Mouse (Mus musculus): ENCODE data around the gene Grhl3. TPM values are rescaled to one million over a fixed set of nuclear protein-coding genes. Genes with fewer than 3 reads are reported as not detected.

Gene Grhl3
- polyA plus RNA-seq, 1 experiment, result 0.28 TPM

DNA sequence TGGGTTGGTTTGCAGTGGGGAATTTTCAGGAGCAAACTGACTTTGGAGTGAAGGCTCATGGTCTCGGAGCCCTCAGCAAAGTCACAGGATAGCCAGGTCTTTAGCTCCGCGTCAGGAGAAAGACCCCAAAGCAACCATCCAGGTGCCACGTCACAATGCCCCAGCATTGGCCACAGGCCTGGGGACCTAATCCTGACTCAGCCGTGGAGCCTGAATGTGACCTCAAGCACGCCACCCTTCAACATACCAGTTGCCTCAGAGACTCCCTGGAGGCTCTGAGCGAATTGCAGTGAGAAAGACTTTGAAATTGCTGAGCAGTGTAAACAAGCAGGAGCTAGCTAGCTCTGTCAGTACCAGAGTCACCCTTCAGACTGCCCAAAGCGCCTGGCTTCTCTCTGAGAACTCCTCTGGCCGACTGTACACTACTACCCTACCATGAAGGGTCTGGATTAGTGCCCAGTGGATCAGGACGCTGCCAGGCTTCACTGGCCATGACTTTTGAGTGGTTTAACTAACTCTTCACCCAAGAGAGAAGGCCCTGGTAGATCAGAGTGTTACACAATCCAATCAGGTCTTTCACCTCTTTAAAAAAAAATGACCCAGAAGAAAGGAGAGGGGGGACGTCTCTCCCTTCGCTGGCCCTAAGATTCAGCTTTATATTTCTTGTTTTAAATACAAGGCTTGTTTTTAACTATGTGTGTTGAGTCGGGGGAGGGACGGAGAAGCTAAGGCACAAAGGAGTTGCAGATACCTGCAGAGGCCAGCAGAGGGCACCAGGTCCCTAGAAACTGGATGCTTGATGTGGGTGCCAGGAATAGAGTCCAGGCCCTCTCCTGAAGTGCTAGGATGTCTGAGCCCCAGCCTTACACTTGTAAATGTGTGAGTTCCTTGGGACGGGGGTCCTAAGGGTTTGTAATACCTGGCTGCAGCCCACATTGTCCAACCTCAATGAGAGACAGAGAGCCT, 56.8 kb downstream of the Grhl3 start:
- Histone ChIP-seq H3K27me3 (replicated peaks; ENCODE audit: control insufficient read depth, insufficient read depth, low read length) (no peaks in the 10 kb centered on the region), H3K4me1 (ENCODE audit: control insufficient read depth, insufficient read depth, low read length) (no peaks in the 10 kb centered on the region; the same call in 1 of the 2 replicates), H3K4me3 (ENCODE audit: insufficient read depth, low read depth, low read length) (no peak overlapping the region), H3K36me3 (ENCODE audit: control insufficient read depth, insufficient read depth, low read length) (no peaks in the 10 kb centered on the region), H3K27ac (ENCODE audit: insufficient read depth, low read depth, low read length) (peak overlapping the region; percentile 1; the same call in 1 of the 2 replicates)
- 41% methylated on average over 15 of the region's 15 CpGs for WGBS
- peak; percentile 89 for DNase-seq
- TF ChIP-seq CTCF (conservative IDR thresholded peaks at IDR 0.05; ENCODE audit: insufficient read depth, insufficient read length, low read depth, low read length), result peak; percentile 83
- TF ChIP-seq POLR2A (IDR thresholded peaks at IDR 0.05; ENCODE audit: low read depth, low read length), result no peak

- TF ChIP-seq POLR2A (IDR thresholded peaks at IDR 0.05; ENCODE audit: low read depth, low read length) (no peak), CTCF (conservative IDR thresholded peaks at IDR 0.05; ENCODE audit: insufficient read depth, insufficient read length, low read depth, low read length) (no peak)
- H3K27ac ChIP-seq (ENCODE audit: insufficient read depth, low read depth, low read length), result no peak overlapping the region
- DNase-seq, result no peak
- 75% methylated on average over 14 of the region's 14 CpGs for WGBS
- H3K4me1 ChIP-seq (ENCODE audit: control insufficient read depth, insufficient read depth, low read length), result no peaks in the 10 kb centered on the region; the same call in 1 of the 2 replicates
- H3K27me3 ChIP-seq (replicated peaks; ENCODE audit: control insufficient read depth, insufficient read depth, low read length), result no peaks in the 10 kb centered on the region
- H3K4me3 ChIP-seq (ENCODE audit: insufficient read depth, low read depth, low read length), result no peak overlapping the region
- H3K36me3 ChIP-seq (ENCODE audit: control insufficient read depth, insufficient read depth, low read length), result no peaks in the 10 kb centered on the region
These were observed 58.5 kb downstream of the Grhl3 start for GRCm38 (mm10) chr4:135514925-135515324.

GRCm38 (mm10) chr4:135513865-135514264, 59.6 kb downstream of the Grhl3 start:
- TF ChIP-seq CTCF (conservative IDR thresholded peaks at IDR 0.05; ENCODE audit: insufficient read depth, insufficient read length, low read depth, low read length) (no peak), POLR2A (IDR thresholded peaks at IDR 0.05; ENCODE audit: low read depth, low read length) (no peak)
- peak; percentile 60 for DNase-seq
- H3K27me3 ChIP-seq (replicated peaks; ENCODE audit: control insufficient read depth, insufficient read depth, low read length), result no peaks in the 10 kb centered on the region

DNA sequence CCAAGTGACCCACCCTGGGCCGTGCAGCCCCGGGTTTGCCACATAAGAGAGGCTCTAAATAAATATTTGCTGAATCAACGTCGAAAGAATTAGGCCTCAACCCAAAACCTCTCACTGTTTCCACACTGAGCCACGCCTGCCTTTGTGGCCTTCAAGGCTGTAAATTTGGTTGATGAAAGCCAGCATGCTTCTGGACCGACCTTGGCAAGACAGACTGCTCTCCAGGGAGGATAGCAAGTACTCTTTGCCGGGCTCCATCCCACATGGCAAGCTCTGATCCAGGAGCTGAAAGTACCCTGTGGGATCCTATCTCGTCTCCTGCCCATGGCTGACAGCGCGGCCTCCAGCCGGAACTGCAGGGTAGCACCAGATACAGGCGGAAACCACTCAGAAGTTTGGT, 63.9 kb downstream of the Grhl3 start:
- H3K4me1 ChIP-seq (ENCODE audit: control insufficient read depth, insufficient read depth, low read length), result peaks cover 7% of the 10 kb centered on the region; the same call in 1 of the 2 replicates
- TF ChIP-seq CTCF (conservative IDR thresholded peaks at IDR 0.05; ENCODE audit: insufficient read depth, insufficient read length, low read depth, low read length) (no peak), POLR2A (IDR thresholded peaks at IDR 0.05; ENCODE audit: low read depth, low read length) (no peak)
- H3K27ac ChIP-seq (ENCODE audit: insufficient read depth, low read depth, low read length), result no peak overlapping the region
- no peak for DNase-seq
- H3K27me3 ChIP-seq (replicated peaks; ENCODE audit: control insufficient read depth, insufficient read depth, low read length), result no peaks in the 10 kb centered on the region
- WGBS, result 74% methylated on average over 12 of the region's 12 CpGs
- no peaks in the 10 kb centered on the region for H3K36me3 ChIP-seq (ENCODE audit: control insufficient read depth, insufficient read depth, low read length)
- H3K4me3 ChIP-seq (ENCODE audit: insufficient read depth, low read depth, low read length), result no peak overlapping the region

More at GRCm38 (mm10) chr4:135513865-135514264, 59.6 kb downstream of the Grhl3 start:
- 60% methylated on average over 7 of the region's 7 CpGs for WGBS
- no peaks in the 10 kb centered on the region; the same call in 1 of the 2 replicates for H3K4me1 ChIP-seq (ENCODE audit: control insufficient read depth, insufficient read depth, low read length)
- no peak overlapping the region for H3K27ac ChIP-seq (ENCODE audit: insufficient read depth, low read depth, low read length)
- no peaks in the 10 kb centered on the region for H3K36me3 ChIP-seq (ENCODE audit: control insufficient read depth, insufficient read depth, low read length)
- no peak overlapping the region for H3K4me3 ChIP-seq (ENCODE audit: insufficient read depth, low read depth, low read length)

DNA sequence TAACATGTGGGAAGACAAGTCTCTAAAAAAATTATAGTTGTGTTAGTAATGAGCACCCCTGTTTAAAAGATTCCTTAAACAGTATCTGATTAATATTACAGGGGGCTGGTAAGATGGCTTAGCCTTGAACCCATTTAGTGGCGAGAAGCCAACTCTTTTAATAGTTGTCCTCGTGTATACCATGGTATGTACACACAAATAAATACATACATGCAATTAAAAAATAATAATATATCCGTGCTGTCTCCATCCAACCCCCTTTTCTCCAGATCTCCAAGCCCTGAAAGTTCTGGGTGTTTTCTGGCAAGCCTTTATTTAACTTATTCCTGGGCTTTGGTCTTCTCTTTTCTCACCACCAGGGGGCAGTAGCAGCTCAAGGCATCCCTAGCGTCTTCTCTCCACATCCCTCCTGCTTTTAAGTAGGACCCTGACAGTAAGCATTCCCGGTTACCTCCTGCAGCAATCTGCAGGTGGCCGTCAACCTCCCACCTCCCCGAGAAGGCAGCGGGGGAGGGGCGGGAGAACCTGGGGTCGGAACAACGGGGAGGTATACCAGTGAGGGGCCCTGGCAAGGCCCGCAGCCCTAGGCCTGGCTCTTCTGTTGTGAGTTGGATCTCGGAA, 64.9 kb downstream of the Grhl3 start:
- DNase-seq, result peak; percentile 79
- Histone ChIP-seq H3K4me3 (ENCODE audit: insufficient read depth, low read depth, low read length) (no peak overlapping the region), H3K4me1 (ENCODE audit: control insufficient read depth, insufficient read depth, low read length) (peaks cover 7% of the 10 kb centered on the region; the same call in 1 of the 2 replicates), H3K27ac (ENCODE audit: insufficient read depth, low read depth, low read length) (no peak overlapping the region), H3K36me3 (ENCODE audit: control insufficient read depth, insufficient read depth, low read length) (no peaks in the 10 kb centered on the region), H3K27me3 (replicated peaks; ENCODE audit: control insufficient read depth, insufficient read depth, low read length) (no peaks in the 10 kb centered on the region)
- TF ChIP-seq CTCF (conservative IDR thresholded peaks at IDR 0.05; ENCODE audit: insufficient read depth, insufficient read length, low read depth, low read length) (peak; percentile 82), POLR2A (IDR thresholded peaks at IDR 0.05; ENCODE audit: low read depth, low read length) (no peak)
- WGBS, result 19% methylated on average over 13 of the region's 13 CpGs

- no peak overlapping the region for H3K27ac ChIP-seq (ENCODE audit: insufficient read depth, low read depth, low read length)
- peak; percentile 23; the same call in 1 of the 2 replicates for TF ChIP-seq CTCF (conservative IDR thresholded peaks at IDR 0.05; ENCODE audit: insufficient read depth, insufficient read length, low read depth, low read length)
- TF ChIP-seq POLR2A (IDR thresholded peaks at IDR 0.05; ENCODE audit: low read depth, low read length), result no peak
- no peak overlapping the region for H3K4me3 ChIP-seq (ENCODE audit: insufficient read depth, low read depth, low read length)
- WGBS, result 13% methylated on average over 22 of the region's 22 CpGs
- DNase-seq, result peak; percentile 45
- no peaks in the 10 kb centered on the region for H3K36me3 ChIP-seq (ENCODE audit: control insufficient read depth, insufficient read depth, low read length)
- no peaks in the 10 kb centered on the region for H3K27me3 ChIP-seq (replicated peaks; ENCODE audit: control insufficient read depth, insufficient read depth, low read length)
- peaks cover 7% of the 10 kb centered on the region; the same call in 1 of the 2 replicates for H3K4me1 ChIP-seq (ENCODE audit: control insufficient read depth, insufficient read depth, low read length)
These were observed 65.7 kb downstream of the Grhl3 start for GRCm38 (mm10) chr4:135507547-135508350.
